Mouse (Mus musculus) lung, embryonic 15.5 days (tissue): Measurements from ENCODE around the gene Rhbdf1. TPM values are rescaled to one million over a fixed set of nuclear protein-coding genes. Genes with fewer than 3 reads are reported as not detected.

Experiments
- ATAC-seq: fragments of 200-750 bp; cut with Nextera tagmentation; 2 replicates; pipeline ENCODE4 v1.8.0; 2017; ENCODE audit warnings: moderate number of reproducible peaks, borderline replicate concordance; ENCODE audit not compliant: low FRiP score, low TSS enrichment; ENCODE audit errors: extremely low read depth
- H3K27ac ChIP-seq: fragments of 300-500 bp; sonication (generic); 2 replicates; pipeline ENCODE4 v1.5.1; 2015; ENCODE audit warnings: moderate library complexity, mild to moderate bottlenecking, inconsistent platforms
- H3K27me3 ChIP-seq: fragments of 300-500 bp; sonication (generic); 2 replicates; pipeline ENCODE4 v1.6.1; 2015; ENCODE audit warnings: inconsistent platforms
- H3K36me3 ChIP-seq: fragments of 300-500 bp; sonication (generic); 2 replicates; pipeline ENCODE4 v1.6.1; 2015; ENCODE audit warnings: inconsistent platforms
- H3K4me1 ChIP-seq: fragments of 300-500 bp; sonication (generic); 2 replicates; pipeline ENCODE4 v1.6.1; 2015; ENCODE audit warnings: inconsistent platforms
- H3K4me2 ChIP-seq: fragments of 300-500 bp; sonication (generic); 2 replicates; pipeline ENCODE4 v1.6.1; 2015; ENCODE audit warnings: inconsistent platforms, mild to moderate bottlenecking, moderate library complexity
- H3K4me3 ChIP-seq: fragments of 300-500 bp; sonication (generic); 2 replicates; pipeline ENCODE4 v1.5.1; 2015; ENCODE audit warnings: mild to moderate bottlenecking, inconsistent platforms
- H3K9ac ChIP-seq: fragments of 300-500 bp; sonication (generic); 2 replicates; pipeline ENCODE4 v1.6.1; 2015; ENCODE audit warnings: inconsistent platforms
- H3K9me3 ChIP-seq: fragments of 300-500 bp; sonication (generic); 2 replicates; pipeline ENCODE4 v1.6.1; 2016; ENCODE audit warnings: inconsistent platforms
- WGBS: fragments of 180-500 bp; shearing (Covaris S2); methylation state at CpG from one replicate; pipeline ENCODE4 v1.1.7; 2015; 5-methylcytosine and 5-hydroxymethylcytosine counted together
- polyA plus RNA-seq: library from polyadenylated mRNA; unstranded; fragments of >200 nt; fragmentation: Nextera tagmentation; extraction: Ambion mirVana; gene quantifications from 2 replicates; pipeline ENCODE4 v1.2.1, GENCODE M21; 2015

Rhbdf1 gene
- polyA plus RNA-seq, 1 experiment from 2014 or later = 67.4 TPM

- no peak overlapping the region for H3K4me3 ChIP-seq
- no peak overlapping the region for H3K27ac ChIP-seq
- H3K27me3 ChIP-seq = 0 out of 2 replicates have a peak, but pooled peaks cover 3% of the 10 kb centered on the region
- no peaks in the 10 kb centered on the region for H3K4me1 ChIP-seq
- H3K4me2 ChIP-seq = no peak overlapping the region
- no peak overlapping the region for H3K9ac ChIP-seq
- no peaks in the 10 kb centered on the region for H3K9me3 ChIP-seq
- H3K36me3 ChIP-seq = no peaks in the 10 kb centered on the region
- no peak for ATAC-seq
- 74% methylated on average over 4 of the region's 4 CpGs for WGBS
Measured at GRCm38 (mm10) chr11:32181246-32181645, 40.9 kb downstream of the Rhbdf1 start.

GRCm38 (mm10) chr11:32178506-32178905, 43.6 kb downstream of the Rhbdf1 start:
- H3K9me3 ChIP-seq = no peaks in the 10 kb centered on the region
- WGBS = 55% methylated on average over 1 of the region's 1 CpGs
- ATAC-seq = no peak
- H3K9ac ChIP-seq = no peak overlapping the region
- H3K27me3 ChIP-seq = no peaks in the 10 kb centered on the region
- no peak overlapping the region for H3K4me2 ChIP-seq
- H3K4me1 ChIP-seq = no peaks in the 10 kb centered on the region
- H3K4me3 ChIP-seq = no peak overlapping the region
- no peak overlapping the region for H3K27ac ChIP-seq
- H3K36me3 ChIP-seq = no peaks in the 10 kb centered on the region

DNA sequence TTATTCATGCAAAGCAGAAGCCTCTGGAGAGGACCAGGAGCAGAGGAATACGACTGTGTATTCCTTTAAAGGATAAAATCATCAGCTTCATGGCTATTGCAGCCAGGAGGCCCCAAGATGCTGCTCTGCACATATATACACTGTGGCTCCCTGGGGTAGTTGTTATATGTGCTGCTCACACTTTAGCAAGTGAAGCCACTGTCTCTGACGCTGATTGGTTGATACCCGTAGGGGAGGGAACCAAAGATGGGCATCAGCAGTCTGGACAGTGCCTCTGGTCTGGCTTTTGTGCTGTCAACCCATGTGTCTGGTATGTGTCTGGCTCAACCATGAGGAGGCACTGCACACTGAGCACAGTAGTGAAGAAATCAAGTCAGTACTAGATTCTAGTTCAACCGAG, 55.4 kb downstream of the Rhbdf1 start:
- no peaks in the 10 kb centered on the region for H3K36me3 ChIP-seq
- H3K27ac ChIP-seq = no peak overlapping the region
- H3K4me2 ChIP-seq = no peak overlapping the region
- ATAC-seq = no peak
- WGBS = 72% methylated on average over 4 of the region's 4 CpGs
- peaks cover 4% of the 10 kb centered on the region for H3K27me3 ChIP-seq
- H3K9me3 ChIP-seq = no peaks in the 10 kb centered on the region
- no peak overlapping the region for H3K9ac ChIP-seq
- H3K4me3 ChIP-seq = no peak overlapping the region
- peaks cover 5% of the 10 kb centered on the region for H3K4me1 ChIP-seq

DNA sequence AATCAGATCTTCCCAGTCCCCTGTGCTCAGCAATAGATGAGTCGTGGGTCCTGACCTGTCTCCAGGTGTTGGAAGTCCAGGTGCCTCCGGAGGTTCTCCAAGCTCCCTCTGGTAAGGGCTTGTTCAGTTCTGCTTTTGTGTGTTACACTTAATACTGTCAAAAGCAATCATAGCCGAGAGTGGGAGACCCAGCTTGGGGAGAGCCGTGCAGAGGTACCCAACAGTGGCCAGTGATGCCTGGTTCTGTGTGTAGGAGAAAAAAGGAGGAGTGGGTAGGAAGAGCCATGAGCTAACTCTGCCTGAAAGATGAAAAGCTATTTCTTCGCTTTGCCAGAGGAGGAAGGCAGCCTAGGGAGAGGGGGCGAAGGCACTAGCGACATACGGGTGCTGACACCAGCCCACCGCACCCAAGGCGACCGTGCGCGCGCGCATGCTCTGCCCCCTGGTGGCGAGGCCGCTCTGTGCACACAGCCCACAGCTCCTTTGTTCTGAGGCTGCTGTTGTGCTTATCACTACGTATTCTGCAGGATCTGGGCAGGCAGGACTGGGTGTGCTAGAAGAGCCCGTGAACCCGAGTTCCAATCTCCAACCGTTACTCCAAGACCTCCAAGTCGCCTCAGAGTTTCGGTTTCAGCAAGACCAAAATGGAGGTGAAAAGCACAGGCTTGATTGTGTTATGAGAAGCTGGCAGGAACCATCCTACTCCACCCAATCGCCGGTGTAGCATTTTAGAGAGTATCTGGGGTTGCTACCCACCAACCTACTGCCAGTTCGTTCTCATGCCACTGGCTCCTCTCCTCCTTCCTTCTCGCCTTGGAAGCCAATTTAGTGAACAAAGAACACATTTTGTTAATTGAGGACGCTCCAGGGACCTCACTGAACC, 59.9 kb downstream of the Rhbdf1 start:
- 13% methylated on average over 28 of the region's 28 CpGs for WGBS
- no peak overlapping the region for H3K9ac ChIP-seq

GRCm38 (mm10) chr11:32161500-32161899, 60.6 kb downstream of the Rhbdf1 start:
- Histone ChIP-seq H3K4me2 (peak overlapping the region; percentile 55), H3K36me3 (no peaks in the 10 kb centered on the region), H3K4me1 (peaks cover 7% of the 10 kb centered on the region), H3K9me3 (no peaks in the 10 kb centered on the region), H3K4me3 (no peak overlapping the region), H3K9ac (no peak overlapping the region), H3K27ac (no peak overlapping the region), H3K27me3 (peaks cover 16% of the 10 kb centered on the region)
- ATAC-seq = peak; percentile 37; the same call in 1 of the 2 replicates
- WGBS = 4% methylated on average over 9 of the region's 9 CpGs

More for the DNA sequence above, 59.9 kb downstream of the Rhbdf1 start:
- no peaks in the 10 kb centered on the region for H3K36me3 ChIP-seq
- peak overlapping the region; percentile 55 for H3K4me2 ChIP-seq
- peak; percentile 88 for ATAC-seq
- peaks cover 16% of the 10 kb centered on the region for H3K27me3 ChIP-seq
- H3K27ac ChIP-seq = no peak overlapping the region
- no peaks in the 10 kb centered on the region for H3K9me3 ChIP-seq
- peaks cover 7% of the 10 kb centered on the region for H3K4me1 ChIP-seq
- peak overlapping the region; percentile 22 for H3K4me3 ChIP-seq

DNA sequence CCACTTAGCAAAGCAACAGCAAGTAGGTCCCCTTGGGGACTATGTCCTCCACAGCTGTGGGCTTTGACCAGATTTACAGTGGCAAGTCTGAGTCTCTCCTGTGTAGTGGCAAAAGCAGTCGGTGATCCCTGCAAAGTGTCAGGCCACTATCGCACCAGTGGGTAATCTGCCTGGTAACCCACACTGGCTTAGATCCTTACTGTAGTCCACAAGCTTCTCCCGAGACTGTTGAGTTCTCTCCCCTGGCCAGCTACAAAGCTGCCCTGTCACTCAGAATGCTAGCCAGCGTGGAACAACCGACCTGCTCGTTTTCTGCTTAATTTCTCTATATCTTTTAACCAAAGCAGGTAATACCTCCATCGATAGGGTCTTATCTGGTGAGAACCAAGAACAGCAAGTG, 61.8 kb downstream of the Rhbdf1 start:
- Histone ChIP-seq H3K4me3 (no peak overlapping the region), H3K4me1 (peaks cover 7% of the 10 kb centered on the region), H3K36me3 (no peaks in the 10 kb centered on the region), H3K9me3 (no peaks in the 10 kb centered on the region), H3K27me3 (peaks cover 16% of the 10 kb centered on the region), H3K27ac (no peak overlapping the region), H3K9ac (no peak overlapping the region), H3K4me2 (no peak overlapping the region)
- no peak for ATAC-seq
- 72% methylated on average over 7 of the region's 7 CpGs for WGBS

Other genes with a start within 250 kb of the Rhbdf1 start
- gene Nsg2, start 221.8 kb downstream of the Rhbdf1 start, polyA plus RNA-seq = 1.2 and 2.8 TPM in 2 replicates
- gene Il9r, start 22.0 kb downstream of the Rhbdf1 start, polyA plus RNA-seq = 0.10 and 0.45 TPM in 2 replicates
- gene Snrnp25, start 16.9 kb downstream of the Rhbdf1 start, polyA plus RNA-seq = 50.8 and 56.7 TPM in 2 replicates
- gene Mpg, start 4.2 kb upstream of the Rhbdf1 start, polyA plus RNA-seq = 37.7 and 37.8 TPM in 2 replicates
- 41.6 and 46.9 TPM in 2 replicates for gene Nprl3, start 45.4 kb upstream of the Rhbdf1 start, polyA plus RNA-seq
- gene Hba-x, start 54.1 kb upstream of the Rhbdf1 start, polyA plus RNA-seq = 160 and 236 TPM in 2 replicates
- 7,834 and 8,642 TPM in 2 replicates for gene Hba-a1, start 61.2 kb upstream of the Rhbdf1 start, polyA plus RNA-seq
- 1.4 and 2.8 TPM in 2 replicates for gene Hbq1b, start 64.7 kb upstream of the Rhbdf1 start, polyA plus RNA-seq
- gene Hba-a2, start 74.2 kb upstream of the Rhbdf1 start, polyA plus RNA-seq = 21,194 and 23,046 TPM in 2 replicates
- gene Hbq1a, start 77.8 kb upstream of the Rhbdf1 start, polyA plus RNA-seq = 0.97 and 1.5 TPM in 2 replicates
- 21.8 and 24.3 TPM in 2 replicates for gene Sh3pxd2b, start 125.5 kb upstream of the Rhbdf1 start, polyA plus RNA-seq
- 46.8 and 48.4 TPM in 2 replicates for gene Ubtd2, start 233.1 kb upstream of the Rhbdf1 start, polyA plus RNA-seq